Mouse (Mus musculus) midbrain, embryonic 10.5 days (tissue): ENCODE data around the gene Zfp704. TPM values are rescaled to one million over a fixed set of nuclear protein-coding genes. Genes with fewer than 3 reads are reported as not detected.

ENCODE experiments used
- DNase-seq: peaks from one replicate; pipeline ENCODE4 v3.0.0-alpha.2; 2017; ENCODE audit warnings: low spot score
- H3K27ac ChIP-seq: fragments of 300-500 bp; sonication (generic); replicated peaks from 2 replicates; pipeline ENCODE4 v1.5.1; 2016; ENCODE audit warnings: mild to moderate bottlenecking
- H3K27me3 ChIP-seq: fragments of 300-500 bp; sonication (generic); 2 replicates; pipeline ENCODE4 v1.6.1; 2016; ENCODE audit warnings: low read depth, mild to moderate bottlenecking; ENCODE audit not compliant: poor library complexity, severe bottlenecking
- H3K36me3 ChIP-seq: fragments of 300-500 bp; sonication (generic); 2 replicates; pipeline ENCODE4 v1.6.1; 2016; ENCODE audit warnings: mild to moderate bottlenecking, moderate library complexity
- H3K4me1 ChIP-seq: fragments of 300-500 bp; sonication (generic); 2 replicates; pipeline ENCODE4 v1.6.1; 2016
- H3K4me3 ChIP-seq: fragments of 300-500 bp; sonication (generic); 2 replicates; pipeline ENCODE4 v1.5.1; 2016; ENCODE audit warnings: mild to moderate bottlenecking, moderate library complexity
- H3K9me3 ChIP-seq: fragments of 300-500 bp; sonication (generic); replicated peaks from 2 replicates; pipeline ENCODE4 v1.6.1; 2016; ENCODE audit warnings: mild to moderate bottlenecking
- WGBS: fragments of 180-500 bp; shearing (Covaris S2); methylation state at CpG from one replicate; pipeline ENCODE4 v1.1.7; 2016; 5-methylcytosine and 5-hydroxymethylcytosine counted together
- polyA plus RNA-seq: library from polyadenylated mRNA; unstranded; fragments of >200 nt; fragmentation: Nextera tagmentation; extraction: Ambion mirVana; gene quantifications from 2 replicates; pipeline ENCODE4 v1.2.1, GENCODE M21; 2016

Gene Zfp704
- polyA plus RNA-seq, 1 experiment from 2014 or later: 5.0 TPM

DNA sequence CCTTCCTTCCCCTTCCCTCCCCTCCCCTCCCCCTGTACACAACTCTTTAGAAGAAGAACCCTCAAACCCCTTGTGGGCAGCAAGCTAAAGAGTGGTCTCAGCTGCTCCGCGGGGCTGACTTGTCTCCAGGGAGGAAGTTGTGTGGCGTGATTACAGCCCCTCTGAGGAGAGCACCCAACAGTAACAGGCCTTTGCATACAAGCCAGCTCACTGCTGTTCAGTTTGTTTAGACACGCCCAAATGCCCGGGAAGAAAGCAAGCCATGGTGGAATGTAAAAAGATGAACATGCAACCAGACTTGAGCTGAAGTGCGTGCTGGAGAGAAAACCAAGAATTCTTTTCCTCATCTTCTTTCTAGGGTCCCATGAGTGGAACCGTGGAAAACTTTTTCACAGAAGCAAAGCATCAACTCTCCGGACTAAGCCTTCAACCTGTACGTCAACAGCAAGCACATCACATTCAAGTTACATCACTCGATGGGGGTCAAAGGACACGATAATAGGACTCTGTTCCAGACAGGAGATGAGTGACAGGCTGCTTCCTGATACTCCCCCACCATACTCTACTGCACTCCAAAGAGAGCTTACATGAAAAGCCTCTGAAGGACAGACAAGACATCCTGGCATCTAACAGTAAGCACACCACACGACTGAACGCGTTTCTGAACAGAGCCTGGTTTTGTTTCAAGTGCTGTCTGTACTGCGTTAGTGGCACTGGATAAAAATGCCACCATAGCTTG, 62.8 kb downstream of the Zfp704 start:
- no peak overlapping the region for H3K4me3 ChIP-seq
- no peaks in the 10 kb centered on the region for H3K36me3 ChIP-seq
- peaks cover 55% of the 10 kb centered on the region for H3K4me1 ChIP-seq
- 63% methylated on average over 15 of the region's 15 CpGs for WGBS
- no peaks in the 10 kb centered on the region for H3K27me3 ChIP-seq
- DNase-seq: no peak
- peak overlapping the region; percentile 59 for H3K27ac ChIP-seq
- no peaks in the 10 kb centered on the region for H3K9me3 ChIP-seq

DNA sequence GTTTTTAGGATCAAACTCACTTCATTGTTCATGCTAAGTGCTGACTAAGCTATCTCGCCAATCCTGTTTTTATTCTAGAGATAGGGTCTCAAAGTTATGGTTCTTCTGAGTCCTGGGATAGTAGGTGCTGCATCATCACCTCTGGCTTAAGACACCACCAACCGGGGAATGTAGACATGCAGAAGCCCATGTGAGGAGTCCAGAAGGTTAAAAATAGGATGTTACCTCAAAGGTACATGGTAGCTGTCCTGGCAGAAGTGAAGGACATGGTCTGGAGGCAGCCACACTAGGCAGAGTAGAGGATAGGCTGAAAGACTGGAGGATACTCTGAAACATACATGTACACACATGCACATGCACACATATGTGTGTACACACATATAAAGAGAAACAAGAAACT, 65.5 kb downstream of the Zfp704 start:
- Histone ChIP-seq H3K36me3 (no peaks in the 10 kb centered on the region), H3K4me1 (peaks cover 62% of the 10 kb centered on the region), H3K27ac (no peak overlapping the region), H3K27me3 (no peaks in the 10 kb centered on the region), H3K4me3 (no peak overlapping the region), H3K9me3 (no peaks in the 10 kb centered on the region)
- WGBS: 91% methylated on average over 2 of the region's 2 CpGs
- no peak for DNase-seq

DNA sequence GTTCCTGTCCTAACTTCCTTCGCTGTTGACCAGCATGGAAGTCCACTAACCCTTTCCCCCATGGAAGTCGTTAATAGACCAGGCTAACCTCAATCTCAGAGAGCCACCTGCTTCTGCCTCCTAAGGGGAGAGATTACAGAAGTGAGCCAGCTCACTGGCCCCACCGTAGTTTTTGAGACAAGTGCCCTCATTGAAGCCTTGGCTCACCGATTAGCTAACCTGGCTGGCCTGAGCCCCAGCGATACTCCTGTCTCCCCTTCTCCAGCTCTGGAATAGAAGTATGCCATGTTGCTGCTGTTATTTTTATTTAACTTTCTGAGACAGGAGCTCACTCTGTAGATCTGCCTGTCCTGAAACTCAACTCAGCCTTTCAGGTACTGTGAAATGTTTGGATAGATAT, 66.0 kb downstream of the Zfp704 start:
- Histone ChIP-seq H3K27ac (0 out of 2 replicates have a peak overlapping the region, but pooled peaks have one; percentile 56), H3K27me3 (no peaks in the 10 kb centered on the region), H3K36me3 (no peaks in the 10 kb centered on the region), H3K4me3 (no peak overlapping the region), H3K4me1 (peaks cover 62% of the 10 kb centered on the region), H3K9me3 (0 out of 2 replicates have a peak, but pooled peaks cover 4% of the 10 kb centered on the region)
- no peak for DNase-seq
- 90% methylated on average over 5 of the region's 5 CpGs for WGBS

- Histone ChIP-seq H3K27ac (0 out of 2 replicates have a peak overlapping the region, but pooled peaks have one; percentile 56), H3K9me3 (0 out of 2 replicates have a peak, but pooled peaks cover 4% of the 10 kb centered on the region), H3K4me1 (peaks cover 62% of the 10 kb centered on the region), H3K4me3 (no peak overlapping the region), H3K36me3 (no peaks in the 10 kb centered on the region), H3K27me3 (no peaks in the 10 kb centered on the region)
- DNase-seq: no peak
- WGBS: 84% methylated on average over 4 of the region's 4 CpGs
Observed at GRCm38 (mm10) chr3:9543463-9543862, 66.4 kb downstream of the Zfp704 start.

- no peaks in the 10 kb centered on the region for H3K27me3 ChIP-seq
- no peak overlapping the region for H3K27ac ChIP-seq
- no peak overlapping the region for H3K4me3 ChIP-seq
- no peak for DNase-seq
- WGBS: 90% methylated on average over 14 of the region's 14 CpGs
- H3K4me1 ChIP-seq: peaks cover 48% of the 10 kb centered on the region
- no peaks in the 10 kb centered on the region for H3K36me3 ChIP-seq
- H3K9me3 ChIP-seq: 0 out of 2 replicates have a peak, but pooled peaks cover 4% of the 10 kb centered on the region
Observed at GRCm38 (mm10) chr3:9541561-9541960, 68.3 kb downstream of the Zfp704 start.

DNA sequence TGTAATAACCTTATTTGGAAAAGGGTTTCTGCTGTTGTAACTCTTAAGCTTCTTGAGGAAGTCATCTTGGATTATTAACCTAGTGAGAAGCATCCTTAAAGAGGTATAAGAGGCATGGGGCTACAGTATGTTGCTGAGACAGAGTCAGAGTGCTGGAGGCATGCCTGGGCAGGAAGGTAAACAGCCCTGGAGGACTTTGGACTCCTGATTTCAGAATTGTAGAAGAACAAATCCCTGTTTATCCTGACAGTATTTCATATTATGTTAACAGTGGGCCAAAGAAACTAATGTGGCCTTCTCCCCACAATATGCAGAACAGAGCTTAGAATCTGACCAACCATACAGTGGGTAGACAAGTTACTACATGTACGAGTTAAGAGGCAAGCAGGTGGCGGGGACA, 71.4 kb downstream of the Zfp704 start:
- Histone ChIP-seq H3K27ac (no peak overlapping the region), H3K36me3 (no peaks in the 10 kb centered on the region), H3K27me3 (no peaks in the 10 kb centered on the region), H3K9me3 (0 out of 2 replicates have a peak, but pooled peaks cover 4% of the 10 kb centered on the region), H3K4me3 (no peak overlapping the region), H3K4me1 (peaks cover 25% of the 10 kb centered on the region)
- WGBS: 89% methylated on average over 2 of the region's 2 CpGs
- DNase-seq: no peak

DNA sequence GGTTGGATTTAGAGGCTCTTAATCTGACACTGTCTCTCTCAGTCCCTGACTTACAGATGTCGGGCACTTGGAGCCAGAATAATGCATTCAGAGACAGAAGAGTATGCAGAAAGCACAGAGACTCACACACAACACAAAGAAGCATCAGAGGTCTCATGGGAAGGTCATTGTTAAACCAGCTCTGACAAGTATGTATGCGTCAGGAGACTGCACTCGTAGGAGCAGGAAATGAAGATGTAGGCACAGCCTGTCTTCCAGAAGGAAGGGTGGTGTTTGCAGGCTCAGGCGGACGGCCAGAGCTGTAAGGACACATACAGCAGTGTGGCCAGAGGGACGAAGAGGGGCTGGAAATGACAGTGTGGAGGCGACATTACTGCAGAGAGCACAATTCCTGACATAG, 72.0 kb downstream of the Zfp704 start:
- 0 out of 2 replicates have a peak, but pooled peaks cover 4% of the 10 kb centered on the region for H3K9me3 ChIP-seq
- no peak overlapping the region for H3K4me3 ChIP-seq
- no peak for DNase-seq
- no peaks in the 10 kb centered on the region for H3K36me3 ChIP-seq
- no peak overlapping the region for H3K27ac ChIP-seq
- no peaks in the 10 kb centered on the region for H3K27me3 ChIP-seq
- 78% methylated on average over 7 of the region's 7 CpGs for WGBS
- H3K4me1 ChIP-seq: peaks cover 21% of the 10 kb centered on the region

DNA sequence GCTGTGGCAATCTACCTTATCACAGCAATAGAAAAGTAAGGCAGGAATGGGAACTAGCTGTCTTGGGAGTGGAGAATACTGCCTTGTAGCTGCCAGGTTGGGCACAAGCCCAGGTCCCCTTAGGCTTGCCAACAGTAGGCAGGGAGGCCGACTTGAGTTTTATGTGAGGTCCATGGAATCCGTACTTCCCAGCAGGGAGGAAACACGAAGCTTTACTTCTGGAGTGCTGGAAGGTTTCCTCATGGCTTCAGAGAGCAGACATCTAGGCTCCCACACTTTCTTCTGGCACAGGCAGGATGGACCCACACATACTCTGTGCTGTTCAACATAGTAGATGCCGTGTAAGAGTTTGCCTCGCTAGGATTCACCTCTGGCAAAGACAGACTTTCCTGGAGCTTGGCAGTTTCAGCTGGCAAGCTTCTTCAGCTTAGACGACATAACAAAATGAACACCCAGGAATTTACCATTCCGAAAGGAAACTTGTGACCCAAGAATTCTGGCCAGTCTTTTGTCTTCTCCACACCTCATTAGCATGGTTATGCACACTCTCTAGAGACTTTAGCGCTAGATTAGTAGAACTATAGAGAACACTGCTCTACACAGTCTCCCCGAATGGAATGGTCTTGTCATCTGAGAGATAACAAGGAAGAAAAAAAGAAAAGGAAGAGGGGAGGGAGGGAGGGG, 79.6 kb downstream of the Zfp704 start:
- Histone ChIP-seq H3K36me3 (peaks cover 7% of the 10 kb centered on the region), H3K4me1 (no peaks in the 10 kb centered on the region), H3K4me3 (no peak overlapping the region), H3K9me3 (no peaks in the 10 kb centered on the region; the same call in 1 of the 2 replicates), H3K27ac (no peak overlapping the region), H3K27me3 (no peaks in the 10 kb centered on the region)
- 83% methylated on average over 9 of the region's 9 CpGs for WGBS
- no peak for DNase-seq

DNA sequence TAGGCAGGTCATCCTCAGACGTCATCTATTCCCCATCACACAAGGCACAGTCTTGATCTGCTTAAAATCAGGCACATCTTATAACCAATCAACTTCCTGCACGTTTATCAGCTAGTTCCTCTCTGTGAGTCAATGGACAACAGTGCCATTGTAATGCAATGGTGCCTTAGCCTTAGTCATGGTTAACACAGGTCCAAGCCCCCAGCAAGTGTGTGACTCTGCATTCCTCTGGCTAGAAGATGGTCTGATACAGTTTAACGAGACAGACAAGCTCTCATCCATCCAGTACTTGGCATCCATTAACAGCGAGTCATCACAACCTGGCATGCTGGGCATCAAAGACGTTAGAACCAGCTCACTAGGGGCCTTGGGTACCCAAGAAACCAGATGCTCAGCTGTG, 85.5 kb downstream of the Zfp704 start:
- 88% methylated on average over 5 of the region's 5 CpGs for WGBS
- Histone ChIP-seq H3K4me1 (peaks cover 30% of the 10 kb centered on the region), H3K36me3 (no peaks in the 10 kb centered on the region), H3K9me3 (no peaks in the 10 kb centered on the region), H3K27me3 (peaks cover 22% of the 10 kb centered on the region; the same call in 1 of the 2 replicates), H3K27ac (no peak overlapping the region), H3K4me3 (no peak overlapping the region)
- DNase-seq: no peak

GRCm38 (mm10) chr3:9523081-9523932, 86.6 kb downstream of the Zfp704 start:
- peaks cover 35% of the 10 kb centered on the region for H3K4me1 ChIP-seq
- DNase-seq: no peak
- no peak overlapping the region for H3K27ac ChIP-seq
- no peaks in the 10 kb centered on the region for H3K36me3 ChIP-seq
- no peak overlapping the region for H3K4me3 ChIP-seq
- peaks cover 33% of the 10 kb centered on the region for H3K27me3 ChIP-seq
- no peaks in the 10 kb centered on the region for H3K9me3 ChIP-seq
- 83% methylated on average over 18 of the region's 18 CpGs for WGBS

GRCm38 (mm10) chr3:9522009-9522408, 87.9 kb downstream of the Zfp704 start:
- H3K9me3 ChIP-seq: no peaks in the 10 kb centered on the region
- H3K27ac ChIP-seq: no peak overlapping the region
- 69% methylated on average over 6 of the region's 6 CpGs for WGBS
- peaks cover 41% of the 10 kb centered on the region for H3K4me1 ChIP-seq
- peaks cover 46% of the 10 kb centered on the region for H3K27me3 ChIP-seq
- no peak overlapping the region for H3K4me3 ChIP-seq
- H3K36me3 ChIP-seq: no peaks in the 10 kb centered on the region
- DNase-seq: no peak

DNA sequence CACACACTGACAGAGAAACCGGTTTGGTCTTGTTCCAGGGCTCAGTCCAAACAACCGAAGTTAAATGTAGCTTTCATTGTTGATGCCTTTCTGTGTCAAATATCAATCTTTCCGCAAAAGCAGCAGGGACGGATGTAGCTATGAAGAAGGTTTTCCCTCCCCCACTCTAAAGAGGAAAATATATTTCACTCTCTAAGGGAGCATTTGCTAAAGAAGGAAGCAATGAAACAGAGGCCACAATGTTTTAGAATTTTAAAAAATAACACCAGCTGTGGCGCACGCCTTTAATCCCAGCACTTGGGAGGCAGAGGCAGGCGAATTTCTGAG, 89.2 kb downstream of the Zfp704 start:
- Histone ChIP-seq H3K4me3 (no peak overlapping the region), H3K4me1 (peaks cover 41% of the 10 kb centered on the region), H3K36me3 (no peaks in the 10 kb centered on the region), H3K27ac (peak overlapping the region; percentile 33), H3K27me3 (peaks cover 59% of the 10 kb centered on the region), H3K9me3 (no peaks in the 10 kb centered on the region)
- WGBS: 45% methylated on average over 7 of the region's 7 CpGs
- no peak for DNase-seq
